Mouse (Mus musculus): ENCODE data around the gene Zfp704. TPM values are rescaled to one million over a fixed set of nuclear protein-coding genes. Genes with fewer than 3 reads are reported as not detected.

The Zfp704 gene
- polyA plus RNA-seq, 1 experiment from 2014 or later = 19.2 TPM

DNA sequence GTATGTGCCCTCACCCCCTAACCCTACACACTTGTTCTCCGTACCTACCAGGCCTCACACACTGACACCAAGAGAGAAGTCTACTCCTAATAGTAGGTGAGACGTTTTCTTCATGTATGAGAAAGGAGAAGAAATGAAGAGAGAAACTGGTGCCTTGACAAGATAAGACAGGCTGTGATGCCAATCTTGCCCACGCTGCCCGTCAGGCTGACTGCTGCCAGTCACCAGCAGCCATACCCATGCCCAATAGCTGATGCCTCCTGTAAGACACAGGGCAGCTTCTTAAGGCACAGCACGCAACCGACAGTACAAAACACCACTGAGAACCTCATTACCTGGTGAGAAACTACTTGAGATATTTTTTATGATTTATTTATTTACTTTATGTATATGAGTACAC, 55.0 kb downstream of the Zfp704 start:
- peaks cover 6% of the 10 kb centered on the region; the same call in 1 of the 2 replicates for H3K4me1 ChIP-seq (ENCODE audit: control insufficient read depth, insufficient read depth, low read length)
- no peaks in the 10 kb centered on the region for H3K36me3 ChIP-seq (ENCODE audit: control insufficient read depth, insufficient read depth, low read length)
- no peaks in the 10 kb centered on the region for H3K9me3 ChIP-seq (ENCODE audit: control insufficient read depth, low read length)
- H3K4me2 ChIP-seq (ENCODE audit: low read depth, low read length) = no peak overlapping the region
- no peak overlapping the region for H3K4me3 ChIP-seq (ENCODE audit: low read depth, low read length)
- H3K9ac ChIP-seq (replicated peaks; ENCODE audit: low read depth, low read length) = no peak overlapping the region
- ATAC-seq (ENCODE audit: low read depth) = no peak
- 98% methylated on average over 6 of the region's 6 CpGs for whole genome bisulfite sequencing
- no peak overlapping the region for H3K27ac ChIP-seq (ENCODE audit: low read depth, low read length)
- H3K27me3 ChIP-seq (ENCODE audit: control insufficient read depth, insufficient read depth, low read length) = no peaks in the 10 kb centered on the region

DNA sequence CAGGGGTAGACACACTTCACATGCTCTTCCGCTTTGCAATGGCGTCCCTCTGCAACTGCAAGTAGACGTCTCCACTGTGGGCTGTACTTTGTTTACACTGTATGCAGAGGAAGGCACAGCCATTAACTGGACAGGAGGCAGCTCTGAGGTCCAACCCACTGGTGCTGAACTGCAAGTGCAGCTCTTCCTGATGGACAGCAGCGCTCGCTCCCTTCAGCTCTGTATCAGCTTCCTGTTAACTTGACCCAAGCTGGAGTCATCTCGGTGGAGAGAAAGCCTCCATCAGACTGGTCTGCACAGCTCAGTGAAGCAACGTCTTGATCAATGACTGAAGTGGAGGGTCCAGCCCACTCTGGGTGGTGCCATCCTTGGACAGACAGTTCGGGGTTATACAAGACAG, 57.6 kb downstream of the Zfp704 start:
- ATAC-seq (ENCODE audit: low read depth) = no peak; the same call in 1 of the 2 replicates
- Histone ChIP-seq H3K9ac (replicated peaks; ENCODE audit: low read depth, low read length) (no peak overlapping the region), H3K36me3 (ENCODE audit: control insufficient read depth, insufficient read depth, low read length) (no peaks in the 10 kb centered on the region), H3K9me3 (ENCODE audit: control insufficient read depth, low read length) (no peaks in the 10 kb centered on the region), H3K4me1 (ENCODE audit: control insufficient read depth, insufficient read depth, low read length) (no peaks in the 10 kb centered on the region), H3K4me2 (ENCODE audit: low read depth, low read length) (no peak overlapping the region), H3K27me3 (ENCODE audit: control insufficient read depth, insufficient read depth, low read length) (no peaks in the 10 kb centered on the region), H3K4me3 (ENCODE audit: low read depth, low read length) (no peak overlapping the region), H3K27ac (ENCODE audit: low read depth, low read length) (no peak overlapping the region)
- WGBS = 74% methylated on average over 8 of the region's 8 CpGs

DNA sequence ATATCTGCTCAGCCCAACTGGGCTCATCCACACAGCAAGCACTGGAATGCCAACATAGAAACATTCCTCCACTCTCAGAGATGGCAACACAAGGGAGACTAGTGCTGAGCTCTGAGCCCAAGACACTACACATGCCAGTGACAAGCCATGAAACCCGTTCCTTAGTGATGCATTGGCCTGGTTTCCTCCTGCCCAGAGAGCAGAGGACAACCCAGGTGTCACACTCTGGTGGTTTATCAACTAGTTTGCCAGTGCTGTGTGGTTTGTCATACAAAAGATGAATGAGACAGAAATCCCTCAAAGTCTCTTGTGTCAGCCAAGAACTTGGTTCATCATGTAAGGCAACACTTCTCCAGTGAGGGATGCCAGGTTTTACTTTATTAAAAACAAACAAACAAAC, 59.0 kb downstream of the Zfp704 start:
- Histone ChIP-seq H3K27me3 (ENCODE audit: control insufficient read depth, insufficient read depth, low read length) (no peaks in the 10 kb centered on the region), H3K36me3 (ENCODE audit: control insufficient read depth, insufficient read depth, low read length) (no peaks in the 10 kb centered on the region), H3K9ac (replicated peaks; ENCODE audit: low read depth, low read length) (no peak overlapping the region), H3K9me3 (ENCODE audit: control insufficient read depth, low read length) (no peaks in the 10 kb centered on the region), H3K27ac (ENCODE audit: low read depth, low read length) (no peak overlapping the region), H3K4me1 (ENCODE audit: control insufficient read depth, insufficient read depth, low read length) (peaks cover 8% of the 10 kb centered on the region; the same call in 1 of the 2 replicates), H3K4me2 (ENCODE audit: low read depth, low read length) (no peak overlapping the region), H3K4me3 (ENCODE audit: low read depth, low read length) (no peak overlapping the region)
- ATAC-seq (ENCODE audit: low read depth) = no peak
- WGBS = 80% methylated on average over 1 of the region's 1 CpGs

- H3K9me3 ChIP-seq (ENCODE audit: control insufficient read depth, low read length) = no peaks in the 10 kb centered on the region
- ATAC-seq (ENCODE audit: low read depth) = no peak
Observed at GRCm38 (mm10) chr3:9549815-9550214, 60.1 kb downstream of the Zfp704 start.

GRCm38 (mm10) chr3:9548188-9548587, 61.7 kb downstream of the Zfp704 start:
- no peak overlapping the region for H3K9ac ChIP-seq (replicated peaks; ENCODE audit: low read depth, low read length)
- no peaks in the 10 kb centered on the region for H3K27me3 ChIP-seq (ENCODE audit: control insufficient read depth, insufficient read depth, low read length)
- no peak overlapping the region for H3K27ac ChIP-seq (ENCODE audit: low read depth, low read length)
- H3K4me2 ChIP-seq (ENCODE audit: low read depth, low read length) = no peak overlapping the region
- no peak for ATAC-seq (ENCODE audit: low read depth)
- 57% methylated on average over 10 of the region's 10 CpGs for WGBS
- H3K36me3 ChIP-seq (ENCODE audit: control insufficient read depth, insufficient read depth, low read length) = no peaks in the 10 kb centered on the region
- no peak overlapping the region for H3K4me3 ChIP-seq (ENCODE audit: low read depth, low read length)
- peaks cover 8% of the 10 kb centered on the region; the same call in 1 of the 2 replicates for H3K4me1 ChIP-seq (ENCODE audit: control insufficient read depth, insufficient read depth, low read length)
- H3K9me3 ChIP-seq (ENCODE audit: control insufficient read depth, low read length) = no peaks in the 10 kb centered on the region

More at GRCm38 (mm10) chr3:9549815-9550214, 60.1 kb downstream of the Zfp704 start:
- Histone ChIP-seq H3K9ac (replicated peaks; ENCODE audit: low read depth, low read length) (no peak overlapping the region), H3K36me3 (ENCODE audit: control insufficient read depth, insufficient read depth, low read length) (no peaks in the 10 kb centered on the region), H3K27ac (ENCODE audit: low read depth, low read length) (no peak overlapping the region), H3K4me1 (ENCODE audit: control insufficient read depth, insufficient read depth, low read length) (peaks cover 8% of the 10 kb centered on the region; the same call in 1 of the 2 replicates), H3K4me2 (ENCODE audit: low read depth, low read length) (no peak overlapping the region), H3K4me3 (ENCODE audit: low read depth, low read length) (no peak overlapping the region), H3K27me3 (ENCODE audit: control insufficient read depth, insufficient read depth, low read length) (no peaks in the 10 kb centered on the region)
- 88% methylated on average over 5 of the region's 5 CpGs for WGBS

- H3K4me3 ChIP-seq (ENCODE audit: low read depth, low read length) = no peak overlapping the region
- no peaks in the 10 kb centered on the region for H3K9me3 ChIP-seq (ENCODE audit: control insufficient read depth, low read length)
- 41% methylated on average over 15 of the region's 15 CpGs for WGBS
- no peak overlapping the region for H3K9ac ChIP-seq (replicated peaks; ENCODE audit: low read depth, low read length)
- H3K36me3 ChIP-seq (ENCODE audit: control insufficient read depth, insufficient read depth, low read length) = no peaks in the 10 kb centered on the region
- no peaks in the 10 kb centered on the region for H3K27me3 ChIP-seq (ENCODE audit: control insufficient read depth, insufficient read depth, low read length)
- no peak overlapping the region for H3K4me2 ChIP-seq (ENCODE audit: low read depth, low read length)
- peaks cover 8% of the 10 kb centered on the region; the same call in 1 of the 2 replicates for H3K4me1 ChIP-seq (ENCODE audit: control insufficient read depth, insufficient read depth, low read length)
- ATAC-seq (ENCODE audit: low read depth) = peak; percentile 52; the same call in 1 of the 2 replicates
- H3K27ac ChIP-seq (ENCODE audit: low read depth, low read length) = no peak overlapping the region
Observed at GRCm38 (mm10) chr3:9546882-9547620, 62.8 kb downstream of the Zfp704 start.

- Histone ChIP-seq H3K27me3 (ENCODE audit: control insufficient read depth, insufficient read depth, low read length) (no peaks in the 10 kb centered on the region), H3K4me3 (ENCODE audit: low read depth, low read length) (no peak overlapping the region), H3K9me3 (ENCODE audit: control insufficient read depth, low read length) (no peaks in the 10 kb centered on the region), H3K4me1 (ENCODE audit: control insufficient read depth, insufficient read depth, low read length) (peaks cover 8% of the 10 kb centered on the region; the same call in 1 of the 2 replicates), H3K27ac (ENCODE audit: low read depth, low read length) (no peak overlapping the region), H3K4me2 (ENCODE audit: low read depth, low read length) (no peak overlapping the region), H3K36me3 (ENCODE audit: control insufficient read depth, insufficient read depth, low read length) (no peaks in the 10 kb centered on the region), H3K9ac (replicated peaks; ENCODE audit: low read depth, low read length) (no peak overlapping the region)
- 98% methylated on average over 2 of the region's 2 CpGs for WGBS
- no peak for ATAC-seq (ENCODE audit: low read depth)
Observed at GRCm38 (mm10) chr3:9544421-9544820, 65.5 kb downstream of the Zfp704 start.

DNA sequence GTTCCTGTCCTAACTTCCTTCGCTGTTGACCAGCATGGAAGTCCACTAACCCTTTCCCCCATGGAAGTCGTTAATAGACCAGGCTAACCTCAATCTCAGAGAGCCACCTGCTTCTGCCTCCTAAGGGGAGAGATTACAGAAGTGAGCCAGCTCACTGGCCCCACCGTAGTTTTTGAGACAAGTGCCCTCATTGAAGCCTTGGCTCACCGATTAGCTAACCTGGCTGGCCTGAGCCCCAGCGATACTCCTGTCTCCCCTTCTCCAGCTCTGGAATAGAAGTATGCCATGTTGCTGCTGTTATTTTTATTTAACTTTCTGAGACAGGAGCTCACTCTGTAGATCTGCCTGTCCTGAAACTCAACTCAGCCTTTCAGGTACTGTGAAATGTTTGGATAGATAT, 66.0 kb downstream of the Zfp704 start:
- Histone ChIP-seq H3K4me3 (ENCODE audit: low read depth, low read length) (no peak overlapping the region), H3K36me3 (ENCODE audit: control insufficient read depth, insufficient read depth, low read length) (no peaks in the 10 kb centered on the region), H3K27ac (ENCODE audit: low read depth, low read length) (no peak overlapping the region), H3K9me3 (ENCODE audit: control insufficient read depth, low read length) (no peaks in the 10 kb centered on the region), H3K4me1 (ENCODE audit: control insufficient read depth, insufficient read depth, low read length) (peaks cover 8% of the 10 kb centered on the region; the same call in 1 of the 2 replicates), H3K4me2 (ENCODE audit: low read depth, low read length) (no peak overlapping the region), H3K9ac (replicated peaks; ENCODE audit: low read depth, low read length) (no peak overlapping the region), H3K27me3 (ENCODE audit: control insufficient read depth, insufficient read depth, low read length) (no peaks in the 10 kb centered on the region)
- no peak for ATAC-seq (ENCODE audit: low read depth)
- WGBS = 93% methylated on average over 5 of the region's 5 CpGs

DNA sequence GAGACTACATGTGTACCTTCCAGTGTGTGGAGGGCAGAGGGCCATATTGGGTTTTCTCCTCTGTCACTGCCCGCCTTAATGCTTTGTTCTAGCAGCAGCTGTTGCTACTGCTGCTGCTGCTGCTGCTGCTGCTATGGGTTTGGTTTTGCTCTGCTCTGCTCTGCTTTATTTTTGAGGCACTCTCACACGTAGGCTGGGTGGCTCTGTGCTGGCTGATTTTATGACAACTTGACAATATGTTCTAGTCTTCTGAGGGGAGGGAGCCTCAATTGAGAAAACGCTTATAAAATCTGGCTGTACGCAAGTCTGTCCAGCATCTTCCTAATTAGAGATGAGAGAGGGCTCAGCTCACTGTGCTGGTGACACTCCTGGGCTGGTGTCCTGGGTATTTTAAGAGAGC, 66.4 kb downstream of the Zfp704 start:
- WGBS = 56% methylated on average over 4 of the region's 4 CpGs
- no peak overlapping the region for H3K9ac ChIP-seq (replicated peaks; ENCODE audit: low read depth, low read length)
- H3K4me3 ChIP-seq (ENCODE audit: low read depth, low read length) = no peak overlapping the region
- ATAC-seq (ENCODE audit: low read depth) = no peak
- peaks cover 8% of the 10 kb centered on the region; the same call in 1 of the 2 replicates for H3K4me1 ChIP-seq (ENCODE audit: control insufficient read depth, insufficient read depth, low read length)
- no peaks in the 10 kb centered on the region for H3K36me3 ChIP-seq (ENCODE audit: control insufficient read depth, insufficient read depth, low read length)
- H3K4me2 ChIP-seq (ENCODE audit: low read depth, low read length) = no peak overlapping the region
- no peaks in the 10 kb centered on the region for H3K27me3 ChIP-seq (ENCODE audit: control insufficient read depth, insufficient read depth, low read length)
- H3K27ac ChIP-seq (ENCODE audit: low read depth, low read length) = no peak overlapping the region
- H3K9me3 ChIP-seq (ENCODE audit: control insufficient read depth, low read length) = no peaks in the 10 kb centered on the region

All from neural tube, embryonic 14.5 days (tissue).